Mouse (Mus musculus): ENCODE data around the gene Gm9736.
"Not testable (repeated sequence)": the region's sequence is repeated elsewhere in the genome, so short reads cannot be mapped to it uniquely, and the experiment has no call there.

DNA sequence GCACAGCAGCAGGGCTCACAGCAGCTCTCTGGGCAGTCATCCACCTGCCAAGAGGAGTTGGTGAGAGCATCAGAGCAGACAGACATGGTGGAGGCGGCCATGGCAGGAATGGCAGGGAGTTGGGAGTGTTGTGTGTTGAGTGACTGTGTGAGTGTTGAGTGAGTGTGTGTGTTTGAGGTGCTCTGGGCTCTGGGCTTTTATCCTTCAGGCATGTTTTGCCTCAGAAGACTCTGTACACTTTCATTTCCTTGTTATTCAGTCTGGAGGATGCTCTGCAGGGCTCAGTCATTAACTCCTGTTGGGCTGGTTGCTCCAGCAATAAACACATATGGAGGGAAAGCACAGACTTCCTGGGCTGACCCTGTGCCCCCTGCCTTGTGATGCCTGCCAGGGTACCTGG lies 20.1 kb upstream of the Gm9736 start, which contains the start of gene Gm3238:
- not testable (repeated sequence) for TF ChIP-seq EP300 (optimal IDR thresholded peaks at IDR 0.05); CTCF (IDR thresholded peaks at IDR 0.05; ENCODE audit: low read depth)
